Mouse (Mus musculus) urinary bladder, postnatal 4 days (tissue): ENCODE data around the gene Cox20.

Experiments used
- DNase-seq, 2 experiments: peaks; one replicate each; pipeline ENCODE4 v3.0.0; 2021 to 2022; ENCODE audit warnings: low spot score in 2 of 2

Gene Cox20

DNA sequence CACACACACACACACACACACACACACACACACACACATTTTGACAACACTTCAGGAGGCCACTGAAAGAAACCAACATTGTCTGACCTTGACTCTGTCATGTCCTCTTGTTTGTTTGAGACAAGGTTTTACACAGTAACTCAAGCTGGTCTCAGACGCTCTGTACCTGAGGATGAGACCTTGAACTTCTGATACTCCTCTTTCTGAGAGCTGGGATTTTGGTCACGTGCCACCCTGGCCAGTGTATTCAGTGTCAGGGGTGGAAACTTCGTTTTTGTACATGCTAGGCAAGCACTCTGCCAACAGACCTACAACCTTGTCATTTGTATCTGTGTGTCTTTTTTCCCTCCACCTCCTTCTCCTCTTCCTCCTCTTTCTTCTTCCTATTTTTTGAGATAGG is 35.6 kb downstream of the Cox20 start:
- no peak for DNase-seq

GRCm38 (mm10) chr1:178357776-178358710 is 39.1 kb downstream of the Cox20 start:
- DNase-seq: no peak

GRCm38 (mm10) chr1:178360264-178360663 is 41.3 kb downstream of the Cox20 start:
- no peak for DNase-seq

- no peak for DNase-seq
Measured at GRCm38 (mm10) chr1:178360702-178361101, 41.8 kb downstream of the Cox20 start.

- DNase-seq: no peak
Measured at GRCm38 (mm10) chr1:178365171-178365570, 46.2 kb downstream of the Cox20 start.

- no peak for DNase-seq
Measured at GRCm38 (mm10) chr1:178368121-178368520, 49.2 kb downstream of the Cox20 start.

DNA sequence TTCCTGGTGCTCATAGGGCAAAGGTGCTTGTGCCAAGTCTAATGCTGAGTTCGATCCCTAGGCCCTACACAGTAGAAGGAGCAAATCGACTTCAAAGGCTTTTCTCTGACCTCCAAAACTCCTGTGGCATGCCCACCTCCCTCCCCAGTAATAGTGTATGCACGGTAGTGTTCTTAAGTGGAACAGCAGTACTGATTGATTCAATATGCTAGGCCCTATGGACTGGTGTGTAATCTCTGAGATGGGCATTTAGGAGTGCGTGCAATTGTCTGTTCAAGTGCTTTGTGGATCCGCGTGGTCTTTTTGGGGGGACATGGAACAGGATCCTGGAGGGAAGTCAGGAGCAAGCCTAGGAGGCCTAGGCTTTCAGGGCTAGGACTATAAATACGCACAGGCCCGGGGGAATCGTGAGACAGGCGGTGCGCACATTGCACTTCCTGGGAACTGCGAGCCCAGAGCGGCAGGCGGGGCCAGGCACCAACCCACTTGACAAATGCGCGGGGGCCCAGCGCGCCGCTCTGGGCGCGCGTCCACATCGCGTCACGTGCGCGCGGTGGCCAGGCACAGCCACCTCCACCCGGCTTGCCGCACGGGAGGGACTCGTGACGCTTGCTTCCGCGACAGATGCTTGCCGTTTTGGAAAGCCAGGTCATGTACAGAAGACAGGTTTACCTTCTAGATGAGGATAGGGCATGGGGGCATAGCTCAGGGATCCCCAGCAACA is 49.8 kb downstream of the Cox20 start:
- peak; percentile 84 to 88 for DNase-seq

DNA sequence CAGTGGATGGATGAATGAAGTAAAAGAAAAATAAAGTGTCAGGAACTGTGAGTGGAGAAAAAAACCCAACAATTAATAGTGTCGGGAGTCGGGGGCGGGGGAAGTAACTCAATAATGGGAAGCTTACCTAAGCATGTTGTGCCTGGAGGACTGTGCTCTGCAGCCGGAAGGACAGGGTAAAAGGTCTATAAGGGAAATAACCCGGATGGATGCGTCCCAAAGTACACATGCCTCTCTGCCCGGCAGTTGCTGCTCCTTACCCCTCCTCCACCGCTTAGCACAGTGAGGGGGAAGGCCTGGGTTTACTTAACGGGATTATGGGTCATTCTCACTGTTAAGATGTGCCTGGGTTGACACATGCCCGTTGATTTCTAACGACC is 50.3 kb downstream of the Cox20 start:
- peak in 1 of 2 experiments; percentile 19 for DNase-seq
